Mouse (Mus musculus) G1E (cell line): Measurements from ENCODE around the gene Itgad.
A peak's percentile ranks its signal among the peaks of the same experiment; 100 is the strongest.

ENCODE experiments used
- CTCF ChIP-seq: IDR thresholded peaks from 2 replicates; pipeline ENCODE4 v1.5.1; 2012; ENCODE audit warnings: low read depth, low read length, inconsistent platforms, mixed read lengths
- GATA1 ChIP-seq: IDR thresholded peaks from 2 replicates; pipeline ENCODE4 v1.6.1; 2012; ENCODE audit warnings: borderline replicate concordance, low read length, inconsistent platforms, mixed read lengths
- GATA2 ChIP-seq: IDR thresholded peaks from 2 replicates; pipeline ENCODE4 v1.6.1; 2012; ENCODE audit warnings: low read depth, low read length, inconsistent platforms, borderline replicate concordance
- POLR2AphosphoS5 ChIP-seq: IDR thresholded peaks from 2 replicates; pipeline ENCODE4 v1.6.1; 2012; ENCODE audit warnings: low read depth, low read length, inconsistent platforms; ENCODE audit not compliant: insufficient replicate concordance
- TAL1 ChIP-seq: conservative IDR thresholded peaks from 2 replicates; pipeline ENCODE4 v1.6.1; 2012; ENCODE audit warnings: low read depth, low read length, inconsistent platforms, mixed read lengths

DNA sequence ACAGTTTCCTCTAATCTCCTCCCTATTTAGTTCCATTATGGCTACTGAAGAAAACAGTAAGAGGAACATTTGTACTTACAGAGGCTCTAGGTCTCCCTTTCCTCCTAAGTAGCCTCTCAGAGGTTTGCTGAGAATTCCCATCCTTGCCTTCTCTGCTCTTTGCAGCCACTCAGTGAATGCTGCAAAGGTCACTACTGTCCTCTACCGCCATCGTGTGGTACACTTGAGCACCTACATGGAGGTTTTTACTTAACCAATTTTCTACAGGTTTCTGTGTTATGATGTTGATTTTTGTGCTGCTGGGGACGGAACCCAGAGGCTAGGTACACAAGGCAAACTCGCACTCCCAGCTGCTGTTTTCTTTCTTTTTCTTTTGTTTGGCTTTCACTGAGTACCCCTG lies 54.0 kb downstream of the Itgad start:
- TF ChIP-seq CTCF: peak; percentile 83
- TF ChIP-seq GATA2: no peak
- no peak for TF ChIP-seq GATA1
- TF ChIP-seq TAL1: no peak
- TF ChIP-seq POLR2AphosphoS5: no peak
